Mouse (Mus musculus) olfactory bulb, adult 2 months (tissue): ENCODE results near the gene Sidt2.

Experiments used
- CTCF ChIP-seq: fragments of 200-500 bp; IDR thresholded peaks from 2 replicates; pipeline ENCODE4 v1.5.1; 2012; ENCODE audit warnings: low read depth, mild to moderate bottlenecking, low read length, moderate library complexity; ENCODE audit not compliant: insufficient read depth
- POLR2A ChIP-seq: fragments of 200-500 bp; IDR thresholded peaks from 2 replicates; pipeline ENCODE4 v1.6.1; 2012; ENCODE audit warnings: mild to moderate bottlenecking, low read depth, low read length, moderate library complexity; ENCODE audit not compliant: insufficient read depth

DNA sequence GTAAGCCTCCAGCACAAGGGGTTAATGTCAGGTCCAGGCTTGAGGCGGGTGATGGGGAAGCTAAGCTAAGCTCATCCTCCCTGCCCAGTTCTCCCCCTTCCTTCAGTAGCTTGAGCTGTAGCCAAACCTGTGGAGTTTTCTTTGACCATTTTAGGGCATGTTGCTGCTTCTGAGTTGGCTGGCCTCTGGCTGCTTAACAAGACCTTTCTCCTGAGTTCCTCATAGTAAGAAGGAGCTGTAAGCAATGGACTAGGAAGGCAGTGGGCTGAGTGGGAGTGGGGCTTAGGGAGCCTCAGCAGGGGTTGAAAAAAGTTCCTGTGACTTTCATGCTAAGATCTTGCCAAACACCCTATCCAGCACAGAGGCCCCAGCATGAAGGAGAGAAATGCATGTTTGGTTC, 35.2 kb downstream of the Sidt2 start:
- TF ChIP-seq CTCF: no peak
- TF ChIP-seq POLR2A: no peak
